Mouse (Mus musculus) telencephalon, adult 2 months (tissue): ENCODE data around the gene Il6st.
"Not testable (repeated sequence)": the region's sequence is repeated elsewhere in the genome, so short reads cannot be mapped to it uniquely, and the experiment has no call there.

Experiments used
- DNase-seq: peaks from one replicate; pipeline ENCODE4 v3.0.0-alpha.2; 2011; ENCODE audit warnings: low read depth, low spot score

Il6st gene

GRCm38 (mm10) chr13:112463868-112464625 is at the start of gene Il6st:
Il6st (plus strand) TSS chr13:112464070.
- DNase-seq = peak; percentile 86

GRCm38 (mm10) chr13:112415896-112416295 is 48.0 kb upstream of the Il6st start:
- no peak for DNase-seq

- DNase-seq = no peak
These were observed 47.3 kb upstream of the Il6st start for GRCm38 (mm10) chr13:112416410-112417162.

GRCm38 (mm10) chr13:112417163-112417523 is 46.7 kb upstream of the Il6st start:
- no peak for DNase-seq

DNA sequence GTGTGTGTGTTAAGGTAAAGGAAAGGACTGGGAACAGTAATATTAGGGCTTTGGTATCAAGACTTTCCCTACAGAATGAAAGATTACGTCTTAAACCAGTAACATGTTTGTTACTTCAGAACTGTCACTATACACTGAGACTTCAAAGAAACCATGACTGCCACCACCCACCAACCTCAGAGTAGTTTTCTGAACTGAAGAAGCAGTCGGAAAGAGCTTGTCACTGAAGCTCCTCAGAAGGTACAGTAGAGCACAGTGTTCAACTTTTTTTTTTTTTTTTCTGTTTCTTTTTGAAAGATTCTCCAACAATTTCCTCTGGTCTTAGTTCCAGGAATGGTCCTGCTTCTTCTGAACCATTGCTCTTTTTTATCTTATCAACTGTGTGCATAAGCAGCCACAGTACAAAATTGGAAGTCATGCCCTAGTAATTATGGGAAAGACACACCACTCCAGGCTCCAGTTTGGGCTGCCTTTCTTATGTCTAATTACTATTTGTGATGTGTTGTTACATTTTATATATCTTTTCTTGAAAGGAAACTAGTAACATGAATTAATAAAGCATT is 45.9 kb upstream of the Il6st start:
- DNase-seq = no peak

DNA sequence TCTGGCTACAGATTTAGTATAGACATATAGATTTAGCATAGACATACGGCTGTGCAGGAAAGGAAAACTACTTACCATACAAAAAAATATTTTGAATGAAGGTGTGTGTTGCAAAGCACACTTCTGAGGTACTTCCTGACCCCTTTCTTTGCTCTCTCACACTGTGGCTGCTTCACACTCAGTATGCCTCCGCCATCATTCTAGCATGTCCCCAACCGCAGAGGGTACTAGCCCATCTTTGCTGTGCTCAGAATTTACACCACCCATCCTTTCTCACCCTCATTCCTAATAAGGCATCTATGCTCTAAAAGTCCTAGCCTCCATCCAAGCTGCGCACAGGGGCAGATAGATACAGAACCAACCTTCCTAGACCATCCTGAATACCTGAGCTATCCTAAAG is 45.3 kb upstream of the Il6st start:
- DNase-seq = no peak

DNA sequence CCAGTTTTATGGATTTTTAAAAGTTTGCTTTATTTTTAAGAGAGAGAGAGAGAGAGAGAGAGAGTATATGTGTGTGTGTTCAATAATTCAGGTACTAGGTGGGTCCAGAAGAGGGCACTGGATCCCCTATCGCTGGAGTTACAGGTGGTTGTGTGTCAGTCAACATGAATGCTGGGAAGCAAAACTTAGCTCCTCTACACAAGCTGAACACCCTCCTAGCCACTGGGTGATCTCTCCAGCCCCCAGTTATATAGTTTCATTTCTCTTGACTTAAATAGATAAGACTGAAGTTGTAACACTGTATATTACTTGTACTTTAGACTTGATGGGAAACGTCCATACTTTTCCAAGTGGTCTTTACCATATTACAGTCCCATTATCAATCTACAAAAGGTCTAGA is 39.7 kb upstream of the Il6st start:
- no peak for DNase-seq

DNA sequence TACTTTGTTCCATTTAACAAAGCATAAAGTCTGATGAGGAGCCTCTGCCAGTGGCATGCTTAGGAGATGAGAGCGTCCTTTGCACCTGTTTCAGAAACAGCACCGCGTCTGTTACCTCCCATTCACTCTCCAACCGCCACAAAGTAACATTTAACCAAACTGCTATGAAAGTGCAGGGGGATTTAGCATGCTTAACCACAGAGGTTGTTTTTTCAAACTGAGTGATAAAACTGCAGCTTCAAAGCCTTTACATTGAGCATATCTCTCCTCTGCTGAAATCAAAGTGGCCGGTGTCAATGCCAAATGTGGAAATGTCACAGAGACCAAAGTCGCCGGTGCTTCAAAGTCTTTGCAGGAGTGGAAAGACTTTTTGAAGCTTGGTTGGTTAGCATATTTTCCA is 39.2 kb upstream of the Il6st start:
- DNase-seq = no peak

DNA sequence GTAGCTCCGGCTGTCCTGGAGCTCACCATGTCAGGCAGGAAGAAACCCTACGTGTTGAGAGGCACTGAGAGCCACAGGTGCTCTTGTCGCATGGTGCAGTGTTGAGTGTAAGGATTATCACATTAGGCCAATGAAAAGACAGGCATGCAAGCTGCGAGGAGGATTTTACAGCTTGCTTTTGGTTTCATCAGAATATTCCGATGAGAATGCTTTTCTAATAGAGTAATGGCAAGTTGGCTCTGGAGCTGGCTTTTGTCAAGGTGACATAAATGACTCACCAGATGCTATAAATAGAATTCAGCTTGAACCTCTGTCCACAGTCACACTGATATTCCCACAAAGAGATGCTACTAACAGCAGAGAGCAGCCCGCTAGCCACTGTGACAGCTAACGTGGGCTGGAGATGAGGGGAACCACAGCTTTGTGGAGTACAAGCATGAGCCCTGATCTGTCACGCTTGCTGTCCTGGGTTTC is 38.7 kb upstream of the Il6st start:
- DNase-seq = no peak

GRCm38 (mm10) chr13:112426265-112427135 is 37.4 kb upstream of the Il6st start:
- no peak for DNase-seq

DNA sequence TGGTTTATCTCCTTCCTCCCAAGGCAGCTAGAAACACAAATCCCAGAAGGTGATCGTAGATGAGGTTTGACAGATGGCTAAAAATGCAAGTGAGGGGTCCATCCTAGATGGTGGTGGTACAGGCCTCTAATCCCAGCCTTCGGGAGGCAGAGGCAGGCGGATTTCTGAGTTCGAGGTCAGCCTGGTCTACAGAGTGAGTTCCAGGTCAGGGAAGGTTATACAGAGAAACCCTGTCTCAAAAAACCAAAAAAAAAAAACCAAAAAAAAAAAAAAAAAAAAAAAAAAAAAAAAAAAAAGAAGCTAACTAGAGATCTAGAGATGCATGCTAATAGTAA is 36.8 kb upstream of the Il6st start:
- DNase-seq = not testable (repeated sequence)

DNA sequence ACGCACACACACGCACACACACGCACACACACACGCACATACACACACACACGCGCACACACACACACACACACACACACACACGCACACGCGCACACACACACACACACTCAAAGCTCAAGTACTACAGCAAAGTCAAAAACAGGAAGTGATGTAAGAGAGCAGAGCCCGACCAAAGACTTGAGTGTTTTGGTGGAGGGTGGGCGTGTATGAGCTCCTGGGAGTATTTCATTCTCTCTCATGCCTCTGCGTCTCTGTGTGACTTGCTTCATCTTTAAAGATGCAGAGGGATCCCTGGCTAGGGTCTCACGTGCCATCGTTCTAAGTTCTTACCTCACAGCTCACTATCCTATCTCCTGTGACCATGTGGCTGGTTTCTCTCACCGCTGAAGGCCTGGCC is 36.3 kb upstream of the Il6st start:
- no peak for DNase-seq

- no peak for DNase-seq
These were observed 30.6 kb upstream of the Il6st start for GRCm38 (mm10) chr13:112433271-112433670.

DNA sequence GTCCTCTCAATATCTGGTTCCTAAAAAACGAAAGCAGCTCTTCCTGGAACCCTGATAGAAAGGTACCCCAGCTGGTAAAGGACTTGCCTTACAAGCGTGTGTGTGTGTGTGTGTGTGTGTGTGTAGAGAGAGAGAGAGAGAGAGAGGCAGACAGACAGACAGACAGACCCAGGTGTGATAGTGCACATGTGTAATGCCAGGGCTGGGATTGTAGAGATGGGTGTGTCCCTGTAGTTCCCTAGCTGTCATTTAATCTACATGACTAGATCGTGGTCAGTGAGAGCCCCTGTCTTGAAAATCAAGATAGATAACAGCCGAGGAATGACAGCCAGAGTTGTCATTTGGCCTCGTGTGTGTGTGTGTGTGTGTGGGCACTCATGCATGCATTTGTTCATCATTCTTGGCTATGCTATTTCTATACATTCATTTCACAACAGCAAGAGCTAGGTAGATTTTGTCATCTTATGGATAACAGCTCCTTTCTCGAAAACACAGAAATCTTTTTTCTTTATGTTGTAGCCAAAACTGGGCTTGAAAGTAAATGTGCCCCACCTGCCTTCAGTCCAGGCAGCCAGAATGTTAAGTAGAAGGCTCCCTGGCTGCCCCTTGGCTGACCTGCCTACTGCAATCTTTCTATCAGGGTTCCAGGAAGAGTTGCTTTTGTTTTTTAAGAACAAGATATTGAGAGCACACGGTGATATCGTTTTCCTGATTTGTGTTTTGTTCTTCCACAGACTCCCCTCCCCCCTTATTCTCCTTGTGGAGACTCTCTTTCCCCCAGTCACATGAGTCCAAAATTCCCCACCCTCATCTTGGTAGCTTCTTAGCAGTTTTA is 28.4 kb upstream of the Il6st start:
- no peak for DNase-seq

DNA sequence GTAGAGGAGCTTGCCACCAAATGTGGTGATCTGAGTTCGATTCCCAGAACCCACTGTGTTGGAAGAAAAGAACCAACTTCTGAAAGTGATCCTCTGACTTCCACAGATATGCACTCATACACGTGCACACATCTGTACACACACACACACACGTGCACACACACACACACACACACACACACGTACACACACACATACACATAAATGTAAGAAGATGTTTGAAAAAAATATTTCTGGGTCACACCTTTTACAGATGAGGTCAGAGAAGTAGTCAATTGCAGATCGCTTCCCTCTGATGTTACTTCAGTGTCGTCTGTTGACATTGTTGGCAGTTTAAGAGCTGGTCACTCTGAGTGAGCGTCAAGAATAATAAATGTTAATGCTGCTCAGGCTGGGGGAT is 27.6 kb upstream of the Il6st start:
- DNase-seq = no peak

- DNase-seq = no peak
These were observed 25.6 kb upstream of the Il6st start for GRCm38 (mm10) chr13:112438001-112438868.

DNA sequence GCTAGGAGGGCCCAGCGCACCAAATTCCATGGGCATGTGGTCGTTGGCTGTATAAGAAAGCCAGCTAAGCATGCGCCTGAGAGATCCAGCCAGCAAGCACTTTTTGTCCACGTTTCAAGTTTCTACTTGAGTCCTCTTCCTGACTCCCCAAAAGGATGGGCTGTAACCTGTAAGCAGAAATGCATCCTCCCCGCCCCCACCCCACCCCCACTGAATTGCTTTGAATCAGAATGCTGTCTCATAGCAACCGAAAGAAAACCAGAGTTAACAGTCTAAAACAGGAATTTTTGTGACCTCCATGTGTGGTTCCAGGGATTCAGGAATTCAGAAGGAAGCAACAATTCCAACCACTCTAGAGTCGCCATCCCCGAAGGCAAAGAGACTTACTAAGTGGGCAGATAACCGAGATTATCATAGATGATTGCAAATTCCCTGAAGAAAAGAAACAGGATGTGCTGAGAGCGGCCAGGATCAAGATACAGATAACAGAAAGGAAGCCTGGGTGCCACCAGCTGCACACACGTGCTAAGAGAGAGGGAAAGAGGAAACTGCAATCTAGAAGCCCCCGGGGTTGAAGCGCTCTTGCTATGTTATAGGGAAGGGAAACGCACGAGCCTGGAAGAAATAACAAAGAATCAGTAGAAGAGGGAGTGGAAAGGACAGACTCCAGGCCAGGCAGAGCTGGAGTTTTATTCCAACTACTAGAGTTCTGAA is 24.6 kb upstream of the Il6st start:
- DNase-seq = no peak

DNA sequence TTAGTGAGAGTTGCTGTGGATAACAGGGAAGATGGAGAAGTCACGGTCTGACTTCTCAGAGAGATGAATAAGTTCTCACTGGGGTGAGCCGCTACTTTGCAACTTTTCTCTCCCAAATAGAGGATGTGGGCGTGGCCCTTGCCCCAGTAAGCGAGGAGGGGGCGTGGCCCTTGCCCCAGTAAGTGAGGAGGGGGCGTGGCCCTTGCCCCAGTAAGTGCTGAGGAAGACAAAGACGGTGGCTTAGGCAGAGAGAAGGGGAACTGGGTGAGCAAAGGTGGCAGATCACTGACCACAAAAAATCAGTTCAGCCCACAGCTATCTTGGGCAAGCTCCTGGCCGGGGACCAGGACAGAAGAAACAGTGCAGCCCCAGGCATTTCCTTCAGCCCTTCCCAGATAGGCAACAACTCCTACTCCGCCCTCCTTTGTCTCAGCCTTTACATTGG is 23.9 kb upstream of the Il6st start:
- DNase-seq = peak; percentile 47

DNA sequence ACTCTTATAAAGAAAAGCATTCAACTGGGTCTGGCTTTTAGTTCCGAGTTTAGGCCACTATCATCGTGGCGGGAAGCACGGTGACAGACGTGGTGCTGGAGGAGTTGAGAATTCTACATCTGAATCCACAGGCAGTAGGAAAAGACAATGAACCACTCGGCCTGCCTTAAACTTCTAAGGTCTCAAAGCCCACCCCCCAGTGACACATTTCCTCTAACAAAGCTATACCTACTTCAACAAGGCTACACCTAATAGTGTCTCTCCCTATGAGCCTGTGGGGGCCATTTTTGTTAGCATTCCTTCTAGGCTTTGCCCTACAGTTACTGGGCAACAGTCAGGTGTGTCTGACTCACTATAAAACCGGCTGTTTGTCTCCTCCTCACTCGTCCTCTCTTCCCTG is 23.2 kb upstream of the Il6st start:
- no peak for DNase-seq
